Mouse (Mus musculus): ENCODE measurements around the gene Pigyl.

- TF ChIP-seq POLR2A (IDR thresholded peaks at IDR 0.05; ENCODE audit: borderline replicate concordance, insufficient read depth, low read length): no peak
- peak; percentile 72 for TF ChIP-seq CTCF (IDR thresholded peaks at IDR 0.05; ENCODE audit: borderline replicate concordance, insufficient read depth, low read depth, low read length)
Observed at GRCm38 (mm10) chr9:22155614-22156013, 1.0 kb upstream of the Pigyl start.

All from cerebellum, adult 2 months (tissue).